Mouse (Mus musculus) MEL (cell line): ENCODE results near the gene Cadps. TPM values are rescaled to one million over a fixed set of nuclear protein-coding genes. Genes with fewer than 3 reads are reported as not detected.

Experiments used
- DNase-seq: peaks from one replicate; pipeline ENCODE4 v3.0.0; 2011; ENCODE audit warnings: low read depth, low spot score
- H3K27ac ChIP-seq: 2 replicates; pipeline ENCODE4 v1.5.1; 2012; ENCODE audit warnings: low read depth, mild to moderate bottlenecking, control low read depth, low read length, moderate library complexity; ENCODE audit not compliant: control insufficient read depth
- H3K27me3 ChIP-seq, 2 experiments: fragments of 150-350 bp in 1 of 2; sonication (generic) in 1 of 2; 2 replicates each; pipeline ENCODE4 v1.6.1; 2012; ENCODE audit warnings: low read length in 2 of 2, mild to moderate bottlenecking in 2 of 2, improper control_type of control experiment in 1 of 2, moderate library complexity in 1 of 2; ENCODE audit not compliant: insufficient read depth in 2 of 2, control insufficient read depth in 1 of 2
- H3K36me3 ChIP-seq, 2 experiments: 2 replicates each; pipeline ENCODE4 v1.6.1; 2012 to 2014; ENCODE audit warnings: low read length in 2 of 2, improper control_type of control experiment in 1 of 2, inconsistent platforms in 1 of 2, mild to moderate bottlenecking in 1 of 2; ENCODE audit not compliant: insufficient read depth in 2 of 2, control insufficient read depth in 1 of 2
- H3K4me1 ChIP-seq, 2 experiments: fragments of 150-350 bp in 1 of 2; sonication (generic) in 1 of 2; 2 replicates each; pipeline ENCODE4 v1.6.1; 2012; ENCODE audit warnings: low read length in 2 of 2, improper control_type of control experiment in 1 of 2, mild to moderate bottlenecking in 1 of 2; ENCODE audit not compliant: insufficient read depth in 2 of 2, control insufficient read depth in 1 of 2
- H3K4me3 ChIP-seq, 2 experiments: fragments of 150-350 bp in 1 of 2; sonication (generic) in 1 of 2; 2 replicates each; pipeline ENCODE4 v1.5.1; 2012; ENCODE audit warnings: low read depth in 2 of 2, low read length in 2 of 2, mild to moderate bottlenecking in 2 of 2, moderate library complexity in 2 of 2, control low read depth in 1 of 2, improper control_type of control experiment in 1 of 2; ENCODE audit not compliant: control insufficient read depth in 1 of 2, insufficient read depth in 1 of 2
- H3K79me2 ChIP-seq: 2 replicates; pipeline ENCODE4 v1.6.1; 2012; ENCODE audit warnings: mild to moderate bottlenecking, low read length, moderate library complexity; ENCODE audit not compliant: control insufficient read depth, poor library complexity, insufficient read depth
- H3K9ac ChIP-seq: 2 replicates; pipeline ENCODE4 v1.6.1; 2012; ENCODE audit warnings: low read depth, mild to moderate bottlenecking, control low read depth, low read length, moderate library complexity; ENCODE audit not compliant: control insufficient read depth, poor library complexity, severe bottlenecking
- H3K9me3 ChIP-seq: fragments of 150-350 bp; sonication (generic); replicated peaks from 2 replicates; pipeline ENCODE4 v1.6.1; 2012; ENCODE audit warnings: mild to moderate bottlenecking, low read length, improper control_type of control experiment, moderate library complexity; ENCODE audit not compliant: insufficient read depth
- CHD1 ChIP-seq: IDR thresholded peaks from 2 replicates; pipeline ENCODE4 v1.6.1; 2012; ENCODE audit warnings: low read depth, mild to moderate bottlenecking, inconsistent platforms, low read length, improper control_type of control experiment
- E2F4 ChIP-seq: IDR thresholded peaks from 2 replicates; pipeline ENCODE4 v1.6.1; 2011; ENCODE audit warnings: low read depth, low read length, improper control_type of control experiment, borderline replicate concordance
- EP300 ChIP-seq, 2 experiments: IDR thresholded peaks; 2 replicates each; pipeline ENCODE4 v1.6.1; 2011; ENCODE audit warnings: improper control_type of control experiment in 2 of 2, low read length in 2 of 2, low read depth in 1 of 2, mild to moderate bottlenecking in 1 of 2
- GABPA ChIP-seq: IDR thresholded peaks from 2 replicates; pipeline ENCODE4 v1.6.1; 2012; ENCODE audit warnings: low read depth, mild to moderate bottlenecking, inconsistent platforms, low read length, improper control_type of control experiment, moderate library complexity
- HCFC1 ChIP-seq: IDR thresholded peaks from 2 replicates; pipeline ENCODE4 v1.6.1; 2012; ENCODE audit warnings: low read depth, mild to moderate bottlenecking, inconsistent platforms, low read length, improper control_type of control experiment, moderate library complexity
- JUND ChIP-seq: IDR thresholded peaks from 2 replicates; pipeline ENCODE4 v1.6.1; 2011; ENCODE audit warnings: low read depth, mild to moderate bottlenecking, improper control_type of control experiment, low read length
- MAX ChIP-seq: IDR thresholded peaks from 2 replicates; pipeline ENCODE4 v1.6.1; 2011; ENCODE audit warnings: low read length, improper control_type of control experiment
- MEF2A ChIP-seq: IDR thresholded peaks from 2 replicates; pipeline ENCODE4 v1.6.1; 2014; ENCODE audit warnings: low read depth, mild to moderate bottlenecking, inconsistent platforms, low read length, improper control_type of control experiment; ENCODE audit not compliant: poor library complexity, insufficient replicate concordance, severe bottlenecking; ENCODE audit errors: extremely low read depth
- MXI1 ChIP-seq: IDR thresholded peaks from 2 replicates; pipeline ENCODE4 v1.6.1; 2011; ENCODE audit warnings: mild to moderate bottlenecking, low read depth, low read length, improper control_type of control experiment
- MYB ChIP-seq: IDR thresholded peaks from 2 replicates; pipeline ENCODE4 v1.6.1; 2011; ENCODE audit warnings: mild to moderate bottlenecking, low read depth, low read length, improper control_type of control experiment
- NELFE ChIP-seq: IDR thresholded peaks from 2 replicates; pipeline ENCODE4 v1.6.1; 2011; ENCODE audit warnings: low read depth, low read length, improper control_type of control experiment
- NRF1 ChIP-seq: IDR thresholded peaks from 2 replicates; pipeline ENCODE4 v1.6.1; 2014; ENCODE audit warnings: low read depth, mild to moderate bottlenecking, inconsistent platforms, low read length, improper control_type of control experiment, moderate library complexity; ENCODE audit not compliant: poor library complexity, insufficient read depth, severe bottlenecking
- POLR2A ChIP-seq, 2 experiments: IDR thresholded peaks; 2 replicates each; pipeline ENCODE4 v1.6.1; 2011 to 2012; ENCODE audit warnings: low read length in 2 of 2, mild to moderate bottlenecking in 2 of 2, control low read depth in 1 of 2, improper control_type of control experiment in 1 of 2, low read depth in 1 of 2, moderate library complexity in 1 of 2; ENCODE audit not compliant: control insufficient read depth in 1 of 2, insufficient read depth in 1 of 2, poor library complexity in 1 of 2
- POLR2AphosphoS5 ChIP-seq: IDR thresholded peaks from 2 replicates; pipeline ENCODE4 v1.6.1; 2012; ENCODE audit warnings: low read depth, borderline replicate concordance, mild to moderate bottlenecking, inconsistent platforms, low read length, moderate library complexity, mixed read lengths
- RCOR1 ChIP-seq: IDR thresholded peaks from 2 replicates; pipeline ENCODE4 v1.6.1; 2012; ENCODE audit warnings: low read depth, mild to moderate bottlenecking, inconsistent platforms, low read length, improper control_type of control experiment
- SIN3A ChIP-seq: IDR thresholded peaks from 2 replicates; pipeline ENCODE4 v1.6.1; 2012; ENCODE audit warnings: low read length, improper control_type of control experiment, inconsistent platforms
- TAL1 ChIP-seq: IDR thresholded peaks from 2 replicates; pipeline ENCODE4 v1.6.1; 2012; ENCODE audit warnings: mild to moderate bottlenecking, inconsistent platforms, low read length, moderate library complexity, mixed read lengths
- UBTF ChIP-seq: IDR thresholded peaks from 2 replicates; pipeline ENCODE4 v1.6.1; 2012; ENCODE audit warnings: low read depth, mild to moderate bottlenecking, inconsistent platforms, low read length, improper control_type of control experiment, moderate library complexity, borderline replicate concordance; ENCODE audit not compliant: insufficient read depth
- USF2 ChIP-seq, 2 experiments: IDR thresholded peaks; 2 replicates each; pipeline ENCODE4 v1.6.1; 2011 to 2012; ENCODE audit warnings: improper control_type of control experiment in 2 of 2, low read length in 2 of 2, borderline replicate concordance in 1 of 2, inconsistent platforms in 1 of 2, low read depth in 1 of 2, mild to moderate bottlenecking in 1 of 2; ENCODE audit not compliant: insufficient read depth in 1 of 2
- ZMIZ1 ChIP-seq: IDR thresholded peaks from 2 replicates; pipeline ENCODE4 v1.6.1; 2012; ENCODE audit warnings: low read depth, mild to moderate bottlenecking, inconsistent platforms, low read length, improper control_type of control experiment, moderate library complexity
- ZNF384 ChIP-seq: IDR thresholded peaks from 2 replicates; pipeline ENCODE4 v1.6.1; 2012; ENCODE audit warnings: low read depth, mild to moderate bottlenecking, inconsistent platforms, low read length, improper control_type of control experiment
- polyA plus RNA-seq, 2 experiments: library from polyadenylated mRNA; stranded (reverse) in 1 of 2; unstranded in 1 of 2; fragments of >175 nt in 1 of 2; fragments of >200 nt in 1 of 2; gene quantifications; 2 replicates each; pipeline versions ENCODE4 v1.2.1 to v1.2.4; 2012; ENCODE audit warnings: low replicate concordance in 2 of 2, low read depth in 1 of 2; ENCODE audit not compliant: insufficient read length in 2 of 2, insufficient read depth in 1 of 2, missing spikeins in 1 of 2
- total RNA-seq: library from RNA; depleted of rRNA; stranded (reverse); fragments of 300-350 nt; gene quantifications from 2 replicates; pipeline ENCODE4 v1.2.3, GENCODE M21; 2012; rRNA removed

Cadps gene
- total RNA-seq = not detected in 2 replicates
- not detected for polyA plus RNA-seq

- H3K79me2 ChIP-seq = no peaks in the 10 kb centered on the region
- TF ChIP-seq E2F4 = no peak
- no peak for TF ChIP-seq USF2 (IDR thresholded peaks at IDR 0.05; ENCODE audit: borderline replicate concordance in 1 of 2, insufficient read depth in 1 of 2, low read depth in 1 of 2, low read length in 2 of 2)
- TF ChIP-seq MXI1 = no peak
- TF ChIP-seq TAL1 = no peak
- no peak for TF ChIP-seq SIN3A
- no peak for TF ChIP-seq ZMIZ1
- TF ChIP-seq POLR2A (IDR thresholded peaks at IDR 0.05; ENCODE audit: control insufficient read depth in 1 of 2, insufficient read depth in 1 of 2, low read depth in 1 of 2, low read length in 2 of 2, poor library complexity in 1 of 2) = no peak
- no peak for TF ChIP-seq RCOR1
- no peak for TF ChIP-seq NRF1
- no peak for TF ChIP-seq ZNF384
- no peak for TF ChIP-seq NELFE
- TF ChIP-seq EP300 (IDR thresholded peaks at IDR 0.05; ENCODE audit: low read depth in 1 of 2, low read length in 2 of 2) = no peak
- TF ChIP-seq, all 39 proteins: peak for 0
- Histone ChIP-seq H3K9ac (no peak within 1 kb of the TSS), H3K4me1 (no peaks in the 10 kb centered on the region), H3K27ac (no peak within 1 kb of the TSS), H3K4me3 (no peak within 1 kb of the TSS), H3K9me3 (no peaks in the 10 kb centered on the region), H3K27me3 (no peaks in the 10 kb centered on the region), H3K36me3 (no peaks in the 10 kb centered on the region)
- no peak for DNase-seq
These were observed at the start of gene Cadps for GRCm38 (mm10) chr14:12822491-12823219. Gene Cadps, minus strand, starts transcription at chr14:12823079.

- no peak for DNase-seq
- Histone ChIP-seq H3K27ac (no peak overlapping the region), H3K36me3 (no peaks in the 10 kb centered on the region), H3K9ac (no peak overlapping the region), H3K79me2 (no peaks in the 10 kb centered on the region), H3K27me3 (no peaks in the 10 kb centered on the region), H3K4me1 (no peaks in the 10 kb centered on the region), H3K4me3 (no peak overlapping the region), H3K9me3 (no peaks in the 10 kb centered on the region)
- TF ChIP-seq CHD1 = no peak
- TF ChIP-seq MYB = no peak
- TF ChIP-seq MAX = no peak
- TF ChIP-seq EP300 (IDR thresholded peaks at IDR 0.05; ENCODE audit: low read depth in 1 of 2, low read length in 2 of 2) = no peak
- TF ChIP-seq JUND = no peak
- TF ChIP-seq ZNF384 = no peak
- TF ChIP-seq UBTF = no peak
- no peak for TF ChIP-seq NELFE
- no peak for TF ChIP-seq GABPA
- TF ChIP-seq MEF2A = no peak
- no peak for TF ChIP-seq HCFC1
- TF ChIP-seq POLR2AphosphoS5 = no peak
- no peak for TF ChIP-seq RCOR1
- no peak for TF ChIP-seq ZMIZ1
These were observed 46.7 kb upstream of the Cadps start for GRCm38 (mm10) chr14:12869605-12870004.
